Comparison of ENCODE assay signal across 11 mouse cellular contexts in genomic region chr5:125305229-125306081, GRCm38 (mm10). TPM values are rescaled to one million over a fixed set of nuclear protein-coding genes. Genes with fewer than 3 reads are reported as not detected.
DNase-seq lines count a peak whose midpoint lies in the region; ATAC-seq and TF ChIP-seq lines count a peak whose summit lies in the region.
"Had no signal": no experiment of that assay in that cellular context is flagged by ENCODE, and none has a peak within 500 bp of the region (broad histone marks: within the 10 kb centered on the region; RNA-seq: fewer than 3 reads in every experiment).

No protein-coding gene starts in this region.

- intact Hi-C loops in heart, postnatal 36 days (cut with DNase I), result no loop called here

- no peak overlapping the region for H3K9ac ChIP-seq in heart, postnatal 0 days (replicated peaks; ENCODE audit: low read depth, low read length)
- H3K9ac ChIP-seq in neural tube, embryonic 12.5 days, result no peak overlapping the region
- no peak overlapping the region for H3K9ac ChIP-seq in intestine, embryonic 15.5 days
- no peak overlapping the region for H3K9ac ChIP-seq in stomach, postnatal 0 days (ENCODE audit: low read length)
- no peak overlapping the region for H3K9ac ChIP-seq in hindbrain, postnatal 0 days (replicated peaks; ENCODE audit: low read length)
- H3K9ac ChIP-seq: neural tube, embryonic 13.5 days had no signal

- H3K4me1 ChIP-seq in heart, postnatal 0 days (ENCODE audit: control insufficient read depth, insufficient read depth), result 0 out of 2 replicates have a peak, but pooled peaks cover 6% of the 10 kb centered on the region
- H3K4me1 ChIP-seq in neural tube, embryonic 12.5 days, result 0 out of 2 replicates have a peak, but pooled peaks cover 8% of the 10 kb centered on the region
- peaks cover 10% of the 10 kb centered on the region; the same call in 1 of the 2 replicates for H3K4me1 ChIP-seq in intestine, embryonic 15.5 days (replicated peaks)
- H3K4me1 ChIP-seq in stomach, postnatal 0 days (replicated peaks; ENCODE audit: control insufficient read depth, insufficient read depth), result no peaks in the 10 kb centered on the region
- peaks cover 3% of the 10 kb centered on the region; the same call in 1 of the 2 replicates for H3K4me1 ChIP-seq in hindbrain, postnatal 0 days (ENCODE audit: insufficient read depth, low read length)

- H3K4me2 ChIP-seq in heart, postnatal 0 days (ENCODE audit: low read depth, low read length), result no peak overlapping the region
- H3K4me2 ChIP-seq in neural tube, embryonic 12.5 days (replicated peaks), result peak overlapping the region; percentile 41; the same call in 1 of the 2 replicates
- no peak overlapping the region for H3K4me2 ChIP-seq in intestine, embryonic 15.5 days (replicated peaks)
- H3K4me2 ChIP-seq in stomach, postnatal 0 days (replicated peaks; ENCODE audit: low read depth), result no peak overlapping the region
- no peak overlapping the region for H3K4me2 ChIP-seq in hindbrain, postnatal 0 days (ENCODE audit: low read depth, low read length)

- no peaks in the 10 kb centered on the region for H3K27me3 ChIP-seq in heart, postnatal 0 days (ENCODE audit: control insufficient read depth, insufficient read depth, low read length)
- H3K27me3 ChIP-seq in neural tube, embryonic 12.5 days (replicated peaks), result no peaks in the 10 kb centered on the region
- H3K27me3 ChIP-seq in intestine, embryonic 15.5 days (replicated peaks), result no peaks in the 10 kb centered on the region
- H3K27me3 ChIP-seq in stomach, postnatal 0 days (ENCODE audit: control insufficient read depth, insufficient read depth, low read length), result no peaks in the 10 kb centered on the region
- no peaks in the 10 kb centered on the region for H3K27me3 ChIP-seq in hindbrain, postnatal 0 days (ENCODE audit: insufficient read depth, low read length)
- H3K27me3 ChIP-seq: megakaryocyte, embryonic 14.5 days; neural tube, embryonic 13.5 days had no signal

- H3K36me3 ChIP-seq in heart, postnatal 0 days (replicated peaks; ENCODE audit: control insufficient read depth, insufficient read depth, low read length), result peaks cover 13% of the 10 kb centered on the region
- no peaks in the 10 kb centered on the region for H3K36me3 ChIP-seq in neural tube, embryonic 12.5 days
- H3K36me3 ChIP-seq in intestine, embryonic 15.5 days, result peaks cover 5% of the 10 kb centered on the region; the same call in 1 of the 2 replicates
- H3K36me3 ChIP-seq in stomach, postnatal 0 days (ENCODE audit: control insufficient read depth, insufficient read depth, low read length), result peaks cover 6% of the 10 kb centered on the region; the same call in 1 of the 2 replicates
- H3K36me3 ChIP-seq in hindbrain, postnatal 0 days (ENCODE audit: insufficient read depth, low read length), result peaks cover 6% of the 10 kb centered on the region; the same call in 1 of the 2 replicates

- no peak for DNase-seq in heart, postnatal 0 days (ENCODE audit: low spot score)
- no peak for DNase-seq in heart, postnatal 36 days
- no peak for DNase-seq in neural tube, embryonic 10.5 days (ENCODE audit: extremely low spot score, low spot score)
- peak; percentile 22 for DNase-seq in stomach, postnatal 0 days (ENCODE audit: low spot score)
- no peak for DNase-seq in hindbrain, postnatal 0 days (ENCODE audit: low spot score)
- DNase-seq: cerebellum, postnatal 36 days; thymus, postnatal 4 days had no signal

- H3K9me3 ChIP-seq in heart, postnatal 0 days (replicated peaks; ENCODE audit: control insufficient read depth, low read length), result no peaks in the 10 kb centered on the region
- H3K9me3 ChIP-seq in neural tube, embryonic 12.5 days, result no peaks in the 10 kb centered on the region
- no peaks in the 10 kb centered on the region for H3K9me3 ChIP-seq in intestine, embryonic 15.5 days
- no peaks in the 10 kb centered on the region for H3K9me3 ChIP-seq in stomach, postnatal 0 days (ENCODE audit: control insufficient read depth, low read length)
- H3K9me3 ChIP-seq in hindbrain, postnatal 0 days (ENCODE audit: low read length), result no peaks in the 10 kb centered on the region
- H3K9me3 ChIP-seq: neural tube, embryonic 13.5 days had no signal

- no peak overlapping the region for H3K27ac ChIP-seq in heart, postnatal 0 days (ENCODE audit: low read depth)
- no peak overlapping the region for H3K27ac ChIP-seq in neural tube, embryonic 12.5 days
- no peak overlapping the region for H3K27ac ChIP-seq in intestine, embryonic 15.5 days
- H3K27ac ChIP-seq in stomach, postnatal 0 days (replicated peaks), result no peak overlapping the region
- no peak overlapping the region for H3K27ac ChIP-seq in hindbrain, postnatal 0 days
- H3K27ac ChIP-seq: neural tube, embryonic 13.5 days had no signal

- 51% methylated on average over 14 of the region's 14 CpGs for WGBS in heart, postnatal 0 days
- WGBS in neural tube, embryonic 12.5 days, result 60% methylated on average over 14 of the region's 14 CpGs
- 63% methylated on average over 14 of the region's 14 CpGs for WGBS in intestine, embryonic 15.5 days
- WGBS in stomach, postnatal 0 days, result 56% methylated on average over 14 of the region's 14 CpGs
- WGBS in hindbrain, postnatal 0 days, result 53% methylated on average over 14 of the region's 14 CpGs

- ATAC-seq in heart, postnatal 0 days (ENCODE audit: insufficient read depth, low read depth), result peak; percentile 27; the same call in 1 of the 2 replicates
- ATAC-seq in neural tube, embryonic 12.5 days (ENCODE audit: low FRiP score, low read depth), result no peak
- ATAC-seq in intestine, embryonic 15.5 days, result peak; percentile 46
- ATAC-seq in stomach, postnatal 0 days (ENCODE audit: low FRiP score, low TSS enrichment), result peak; percentile 28; the same call in 1 of the 2 replicates
- ATAC-seq in hindbrain, postnatal 0 days, result no peak

- H3K4me3 ChIP-seq in heart, postnatal 0 days (ENCODE audit: low read depth, low read length), result no peak overlapping the region
- H3K4me3 ChIP-seq in neural tube, embryonic 12.5 days, result no peak overlapping the region
- H3K4me3 ChIP-seq in intestine, embryonic 15.5 days (replicated peaks), result no peak overlapping the region
- H3K4me3 ChIP-seq in stomach, postnatal 0 days (ENCODE audit: low read depth, low read length), result no peak overlapping the region
- no peak overlapping the region for H3K4me3 ChIP-seq in hindbrain, postnatal 0 days (ENCODE audit: low read length)
- H3K4me3 ChIP-seq: megakaryocyte, embryonic 14.5 days; neural tube, embryonic 13.5 days had no signal

- no peak for TF ChIP-seq CTCF in heart, postnatal 0 days (IDR thresholded peaks at IDR 0.05; ENCODE audit: low read depth)
- TF ChIP-seq CTCF in stomach, postnatal 0 days (IDR thresholded peaks at IDR 0.05; ENCODE audit: low read depth), result no peak
- no peak for TF ChIP-seq CTCF in hindbrain, postnatal 0 days (IDR thresholded peaks at IDR 0.05; ENCODE audit: low read depth)

- no peak for TF ChIP-seq EP300 in heart, postnatal 0 days (IDR thresholded peaks at IDR 0.05; ENCODE audit: low read depth)
- no peak for TF ChIP-seq EP300 in stomach, postnatal 0 days (optimal IDR thresholded peaks at IDR 0.05)

RNA-seq across cellular contexts. Expression of gene Scarb1, which starts 35.4 kb away (rescaled TPM):
- 79.8 and 84.2 TPM in 2 replicates for total RNA-seq in heart, postnatal 0 days (2014; rRNA removed; ENCODE audit: low replicate concordance)
- polyA plus RNA-seq in heart, postnatal 0 days (2015; fragmentation: Nextera tagmentation; extraction: Ambion mirVana), result 53.7 and 58.2 TPM in 2 replicates
- total RNA-seq in heart, postnatal 36 days (2021), result 10 to 100 TPM; 35.4 to 44.4 TPM
- 26.6 and 28.2 TPM in 2 replicates for polyA plus RNA-seq in neural tube, embryonic 12.5 days (2016; fragmentation: Nextera tagmentation; extraction: Ambion mirVana)
- 59.3 and 70.0 TPM in 2 replicates for polyA plus RNA-seq in intestine, embryonic 15.5 days (2015; fragmentation: Nextera tagmentation; extraction: Ambion mirVana)
- polyA plus RNA-seq in stomach, postnatal 0 days (2015; fragmentation: Nextera tagmentation; extraction: Ambion mirVana), result 30.1 and 31.8 TPM in 2 replicates
- 70.3 and 71.7 TPM in 2 replicates for total RNA-seq in hindbrain, postnatal 0 days (2014; rRNA removed)
- polyA plus RNA-seq in hindbrain, postnatal 0 days (2015; fragmentation: Nextera tagmentation; extraction: Ambion mirVana), result 53.9 and 56.1 TPM in 2 replicates

Comparison
In these comparisons a context has a peak if more than half of its experiments do, and no peak if none do; other contexts are left out.
1. ATAC-seq: peak in heart, postnatal 0 days (single experiment), intestine, embryonic 15.5 days (single experiment) and stomach, postnatal 0 days (single experiment); none in neural tube, embryonic 12.5 days (single experiment) and hindbrain, postnatal 0 days (single experiment).